Mouse (Mus musculus) gastrocnemius, postnatal 25 days (tissue): ENCODE data around the gene Cap2. TPM values are rescaled to one million over a fixed set of nuclear protein-coding genes. Genes with fewer than 3 reads are reported as not detected.

Source experiments
- DNase-seq: peaks from one replicate; pipeline ENCODE4 v3.0.0; 2022
- total RNA-seq, 2 experiments: library from RNA; stranded (reverse); gene quantifications; 1 replicate in 1 of 2; 2 replicates in 1 of 2; pipeline ENCODE4 v1.2.3; 2021

The Cap2 gene
- total RNA-seq, 2 experiments from 2014 or later = 281 to 304 TPM

GRCm38 (mm10) chr13:46632796-46633195, 131.1 kb downstream of the Cap2 start:
- no peak for DNase-seq

GRCm38 (mm10) chr13:46633320-46634132, 131.9 kb downstream of the Cap2 start:
- DNase-seq = no peak

DNA sequence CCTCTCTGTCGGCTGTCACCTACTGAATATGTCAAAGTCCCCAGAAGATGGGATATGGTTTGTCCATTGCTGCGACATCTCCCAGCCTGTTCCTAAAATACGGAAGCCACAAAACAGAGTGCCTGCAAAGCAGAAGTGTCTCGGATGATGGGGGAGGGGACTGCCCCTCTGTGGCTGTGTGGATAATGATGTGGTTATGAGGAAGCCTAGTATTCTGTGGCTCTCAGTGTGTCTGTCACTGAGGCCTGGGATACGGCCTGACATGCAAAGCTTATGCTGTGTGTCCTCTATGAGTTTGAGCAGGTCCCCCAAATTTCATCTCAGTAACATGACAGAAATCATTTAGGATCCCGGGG, 132.5 kb downstream of the Cap2 start:
- DNase-seq = no peak

- no peak for DNase-seq
These were observed 139.2 kb downstream of the Cap2 start for GRCm38 (mm10) chr13:46640608-46641468.

- DNase-seq = no peak
These were observed 140.7 kb downstream of the Cap2 start for GRCm38 (mm10) chr13:46642318-46642717.

DNA sequence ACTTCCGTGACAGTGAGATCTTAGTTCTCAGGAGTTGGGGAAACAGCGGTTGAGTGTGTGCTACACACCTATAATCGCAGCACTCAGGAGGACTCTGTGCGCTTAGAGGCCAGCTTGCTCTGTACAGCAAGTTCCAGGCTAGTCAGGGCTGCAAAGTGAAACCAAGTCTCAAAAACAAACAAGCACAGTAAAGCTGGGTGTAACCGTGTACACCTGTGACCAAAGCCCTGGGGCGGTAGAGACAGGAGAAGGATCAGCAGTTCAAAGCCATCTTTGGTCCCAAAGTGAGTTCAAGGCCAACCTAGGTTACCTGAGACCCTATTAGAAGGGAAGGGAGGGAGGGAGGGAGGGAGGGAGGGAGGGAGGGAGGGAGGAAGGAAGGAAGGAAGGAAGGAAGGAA, 142.5 kb downstream of the Cap2 start:
- no peak for DNase-seq

DNA sequence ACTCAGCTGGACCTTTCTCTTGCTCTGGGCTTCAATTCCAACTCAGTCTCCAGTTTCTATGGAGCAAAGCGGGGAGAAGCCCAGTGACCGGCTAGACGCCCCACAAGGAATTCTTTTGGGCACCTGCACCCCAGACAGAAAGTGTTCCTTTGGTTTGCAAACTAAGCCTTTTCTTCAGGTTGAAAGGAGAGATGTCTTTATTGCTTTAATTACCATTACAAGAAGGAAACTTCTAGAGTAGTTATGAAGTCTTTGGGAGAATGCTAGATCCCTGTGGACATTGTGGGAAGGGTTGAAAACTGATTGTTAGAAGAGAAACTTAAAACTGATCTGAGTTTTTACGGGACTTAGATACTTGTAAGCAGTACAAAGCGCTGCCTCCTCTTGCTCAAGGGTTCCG, 143.8 kb downstream of the Cap2 start:
- DNase-seq = no peak

DNA sequence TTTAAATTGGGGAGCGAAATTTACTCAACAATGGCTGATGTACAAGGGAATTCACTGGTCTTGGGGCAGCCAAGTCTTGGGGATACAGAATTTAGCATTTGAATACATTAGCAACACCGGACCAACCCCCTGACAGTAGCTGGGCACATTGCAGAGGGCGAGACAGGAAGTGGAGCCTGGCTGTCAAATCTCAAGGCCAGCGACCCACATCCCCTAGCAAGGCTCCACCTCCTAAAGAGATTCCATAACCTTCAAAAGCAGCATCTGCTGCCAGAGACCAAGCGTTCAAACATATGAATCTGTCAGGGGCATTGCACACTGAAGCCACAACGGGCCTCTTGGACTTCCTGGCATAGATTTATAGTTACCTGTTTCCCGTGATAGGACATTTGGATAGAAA, 150.2 kb downstream of the Cap2 start:
- DNase-seq = no peak

DNA sequence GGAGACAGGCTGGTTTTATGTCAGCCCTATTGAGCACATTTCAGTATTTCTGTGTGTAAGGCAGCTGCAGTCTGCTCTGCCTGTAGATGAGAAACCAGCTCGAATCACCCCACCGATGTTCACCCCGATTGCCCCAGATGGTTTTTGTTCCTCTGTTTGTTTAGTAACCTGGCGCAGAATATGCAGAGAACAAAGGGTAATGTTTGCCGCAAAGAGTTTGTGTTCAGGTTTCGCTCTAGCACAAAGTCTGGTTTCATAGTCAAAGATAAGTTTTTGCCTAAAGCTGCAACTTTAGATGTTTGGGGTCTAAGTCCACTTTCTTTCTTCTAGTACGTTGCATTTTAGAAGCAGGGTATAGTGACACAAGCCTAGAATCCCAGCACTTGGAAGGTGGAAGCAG, 151.0 kb downstream of the Cap2 start:
- DNase-seq = no peak

GRCm38 (mm10) chr13:46653671-46654070, 152.0 kb downstream of the Cap2 start:
- DNase-seq = no peak

DNA sequence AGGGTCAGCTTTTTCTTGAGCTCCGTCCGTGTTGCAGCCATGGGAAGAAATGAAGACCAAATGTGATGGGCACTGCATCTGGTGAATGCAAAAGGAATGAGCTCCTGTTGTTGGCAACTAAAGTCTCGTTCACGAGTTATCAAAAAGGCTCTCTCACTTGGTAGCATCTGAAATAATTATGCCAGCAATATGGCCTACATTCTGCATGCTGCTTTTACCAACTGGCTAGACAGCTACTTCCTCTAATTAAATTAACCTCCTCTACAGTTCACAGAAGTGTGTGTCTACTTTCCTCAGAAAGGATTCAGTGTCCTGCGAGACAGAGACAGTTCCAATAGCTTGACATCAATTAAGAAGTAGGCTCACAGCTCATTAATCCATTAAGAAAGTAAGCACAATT, 152.9 kb downstream of the Cap2 start:
- no peak for DNase-seq

DNA sequence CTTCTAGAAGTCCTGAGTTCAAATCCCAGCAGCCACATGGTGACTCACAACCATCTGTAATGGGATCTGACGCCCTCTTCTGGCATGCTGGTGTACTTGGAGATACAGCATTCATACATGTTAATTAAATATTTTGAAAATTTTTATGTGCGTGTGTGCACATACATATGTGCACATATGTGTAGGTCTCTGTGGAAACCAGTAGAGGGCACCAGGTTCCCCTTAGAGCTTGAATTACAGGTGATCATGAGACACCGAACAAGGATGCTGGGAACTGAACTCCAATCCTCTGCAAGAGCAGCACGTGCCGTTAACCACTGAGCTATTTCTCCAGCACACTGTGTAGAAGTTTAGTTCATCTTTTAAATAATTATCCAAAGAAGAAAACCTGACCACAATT, 157.6 kb downstream of the Cap2 start:
- no peak for DNase-seq

DNA sequence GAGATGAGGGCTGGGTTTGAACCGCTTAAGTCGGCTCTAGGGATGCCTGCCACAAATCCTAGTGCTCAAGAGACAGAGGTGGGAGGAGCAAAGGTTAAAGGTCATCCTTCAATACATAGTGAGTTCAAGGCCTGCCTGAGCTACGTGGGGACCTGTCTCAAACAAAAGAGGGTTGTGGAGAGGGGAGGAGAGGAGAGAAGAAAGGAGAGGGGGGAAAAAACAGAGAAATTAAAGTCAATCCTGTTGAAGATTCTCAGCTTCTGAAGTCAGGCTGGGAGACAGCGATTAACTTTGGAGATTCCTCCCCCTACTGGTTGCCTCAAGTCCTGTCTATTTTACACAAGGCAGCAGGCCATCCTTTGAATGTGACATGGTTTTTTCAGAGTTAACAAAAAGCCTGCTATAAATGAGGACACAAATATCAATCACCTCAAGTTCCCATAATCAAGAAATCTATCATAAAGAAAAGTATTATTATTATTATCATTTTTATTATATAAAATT, 161.9 kb downstream of the Cap2 start:
- no peak for DNase-seq

- DNase-seq = peak; percentile 89
These were observed 167.5 kb downstream of the Cap2 start, which contains the start of gene Fam8a1 for GRCm38 (mm10) chr13:46669048-46669619. Fam8a1 (plus strand) TSS chr13:46669522.

DNA sequence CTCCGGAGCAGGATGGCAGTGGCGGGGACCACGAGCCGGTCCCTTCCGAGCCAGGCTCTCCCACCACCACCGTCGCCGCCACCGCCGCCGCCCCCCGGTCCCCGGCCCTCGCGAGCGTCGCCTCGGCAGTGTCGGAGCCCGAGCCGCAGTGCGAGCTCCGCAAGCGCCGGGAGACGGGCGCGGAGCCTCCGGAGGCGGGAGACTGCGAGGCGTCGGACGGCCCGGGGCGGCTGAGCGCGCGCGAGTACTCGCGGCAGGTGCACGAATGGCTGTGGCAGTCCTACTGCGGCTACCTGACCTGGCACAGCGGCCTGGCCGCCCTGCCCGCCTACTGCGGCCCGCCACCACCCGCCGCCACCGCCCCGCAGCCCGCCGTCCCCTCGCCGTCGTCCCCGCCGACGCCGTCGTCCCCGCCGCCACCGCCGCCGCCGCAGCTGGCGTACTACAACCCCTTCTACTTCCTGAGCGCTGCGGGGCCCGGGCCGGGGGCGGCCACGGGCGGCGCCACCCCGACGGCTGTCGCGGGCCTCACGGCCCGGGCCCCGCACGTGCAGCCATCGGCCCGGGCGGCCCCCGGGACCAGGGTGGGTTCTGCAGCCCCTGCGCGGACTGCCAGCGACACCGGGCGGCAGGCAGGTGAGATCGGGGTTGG, 168.1 kb downstream of the Cap2 start:
- peak; percentile 20 for DNase-seq

- DNase-seq = no peak
These were observed 168.9 kb downstream of the Cap2 start for GRCm38 (mm10) chr13:46670514-46670913.

- DNase-seq = no peak
These were observed 173.0 kb downstream of the Cap2 start for GRCm38 (mm10) chr13:46674601-46675000.

- DNase-seq = no peak
These were observed 176.1 kb downstream of the Cap2 start for GRCm38 (mm10) chr13:46677721-46678120.

DNA sequence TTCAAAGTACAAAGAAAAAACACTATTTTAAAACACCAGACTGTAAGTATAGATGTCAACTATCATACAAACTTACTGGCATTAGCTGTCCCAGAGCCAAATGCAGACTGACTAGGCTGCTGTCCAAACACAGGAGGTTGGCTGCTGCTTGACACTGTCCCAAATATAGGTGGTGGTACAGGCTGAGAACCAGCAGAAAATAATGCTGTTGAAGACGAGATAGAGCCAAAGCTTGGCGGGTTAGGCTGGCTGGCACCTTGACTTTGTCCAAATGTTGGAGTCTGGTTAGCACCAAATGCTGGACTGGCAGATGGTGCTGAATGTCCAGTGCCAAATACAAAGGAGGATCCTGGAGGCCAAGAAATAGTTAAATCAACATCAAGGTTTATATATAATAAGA, 181.3 kb downstream of the Cap2 start:
- no peak for DNase-seq

DNA sequence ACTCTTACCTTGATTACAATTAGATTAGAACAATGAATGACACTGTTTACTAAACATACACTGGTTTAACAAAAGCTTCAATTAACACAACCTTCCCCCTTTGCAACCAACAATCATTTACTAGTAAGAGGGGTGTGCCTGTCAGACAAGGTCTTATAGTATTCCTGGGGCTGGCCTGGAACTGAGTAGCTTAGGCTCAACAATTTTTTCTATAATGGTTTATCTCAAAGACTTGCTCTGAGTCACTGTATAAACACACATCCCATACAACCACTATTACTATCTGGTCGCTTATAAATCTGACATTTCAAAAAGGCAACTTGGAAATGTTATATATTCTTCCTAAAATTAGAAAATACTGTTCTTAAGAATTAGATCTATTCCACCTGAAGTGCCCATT, 181.7 kb downstream of the Cap2 start:
- no peak for DNase-seq

GRCm38 (mm10) chr13:46690559-46691241, 189.1 kb downstream of the Cap2 start:
- DNase-seq = no peak
